Mouse (Mus musculus): ENCODE results near the gene Bmp8b. TPM values are rescaled to one million over a fixed set of nuclear protein-coding genes. Genes with fewer than 3 reads are reported as not detected.
"Not testable (repeated sequence)": the region's sequence is repeated elsewhere in the genome, so short reads cannot be mapped to it uniquely, and the experiment has no call there.

The Bmp8b gene
- total and polyA plus RNA-seq, 3 experiments, result 0.05 TPM; not detected in 2

- no peak for DNase-seq (ENCODE audit: low spot score)
- H3K36me3 ChIP-seq (replicated peaks), result no peaks in the 10 kb centered on the region
- no peak within 1 kb of the TSS for H3K4me3 ChIP-seq (ENCODE audit: low read depth, low read length)
- no peak for ATAC-seq (ENCODE audit: extremely low read depth, insufficient number of reproducible peaks, low FRiP score, poor library complexity, severe bottlenecking)
- peaks cover 8% of the 10 kb centered on the region for H3K9me3 ChIP-seq (replicated peaks)
- no peaks in the 10 kb centered on the region; the same call in 1 of the 2 replicates for H3K4me1 ChIP-seq (ENCODE audit: insufficient read depth, low read depth, low read length)
- peaks cover 9% of the 10 kb centered on the region; the same call in 1 of the 2 replicates for H3K27me3 ChIP-seq (ENCODE audit: insufficient read depth, low read length)
- TF ChIP-seq POLR2AphosphoS5 (IDR thresholded peaks at IDR 0.05; ENCODE audit: insufficient replicate concordance, low read depth, low read length) (no peak), GATA1 (IDR thresholded peaks at IDR 0.05; ENCODE audit: borderline replicate concordance, low read length) (no peak), GATA2 (IDR thresholded peaks at IDR 0.05; ENCODE audit: borderline replicate concordance, low read depth, low read length) (no peak)
Measured at GRCm38 (mm10) chr4:123116011-123116410, 11.0 kb downstream of the Bmp8b start, which contains the start of gene Oxct2b. TSS of gene Oxct2b (plus strand) at chr4:123116266.

- H3K36me3 ChIP-seq (replicated peaks); H3K4me3 ChIP-seq (ENCODE audit: low read depth, low read length); ATAC-seq (ENCODE audit: extremely low read depth, insufficient number of reproducible peaks, low FRiP score, poor library complexity, severe bottlenecking); DNase-seq (ENCODE audit: low spot score); H3K4me1 ChIP-seq (ENCODE audit: insufficient read depth, low read depth, low read length); H3K27me3 ChIP-seq (ENCODE audit: insufficient read depth, low read length); H3K9me3 ChIP-seq (replicated peaks): not testable (repeated sequence)
Measured at GRCm38 (mm10) chr4:123116640-123117039, 11.7 kb downstream of the Bmp8b start.

GRCm38 (mm10) chr4:123121286-123121685 is 16.3 kb downstream of the Bmp8b start:
- H3K9me3 ChIP-seq (replicated peaks), result peaks cover 4% of the 10 kb centered on the region
- 0 out of 2 replicates have a peak, but pooled peaks cover 2% of the 10 kb centered on the region for H3K4me1 ChIP-seq (ENCODE audit: insufficient read depth, low read depth, low read length)
- no peak for ATAC-seq (ENCODE audit: extremely low read depth, insufficient number of reproducible peaks, low FRiP score, poor library complexity, severe bottlenecking)
- peaks cover 45% of the 10 kb centered on the region for H3K36me3 ChIP-seq (replicated peaks)
- no peak overlapping the region for H3K4me3 ChIP-seq (ENCODE audit: low read depth, low read length)
- DNase-seq (ENCODE audit: low spot score), result no peak
- TF ChIP-seq POLR2AphosphoS5 (IDR thresholded peaks at IDR 0.05; ENCODE audit: insufficient replicate concordance, low read depth, low read length) (no peak), CTCF (IDR thresholded peaks at IDR 0.05; ENCODE audit: low read depth, low read length) (no peak), GATA2 (IDR thresholded peaks at IDR 0.05; ENCODE audit: borderline replicate concordance, low read depth, low read length) (no peak), GATA1 (IDR thresholded peaks at IDR 0.05; ENCODE audit: borderline replicate concordance, low read length) (no peak), TAL1 (conservative IDR thresholded peaks at IDR 0.05; ENCODE audit: low read depth, low read length) (no peak)
- no peaks in the 10 kb centered on the region; the same call in 1 of the 2 replicates for H3K27me3 ChIP-seq (ENCODE audit: insufficient read depth, low read length)

GRCm38 (mm10) chr4:123126626-123127025 is 21.7 kb downstream of the Bmp8b start:
- ATAC-seq (ENCODE audit: extremely low read depth, insufficient number of reproducible peaks, low FRiP score, poor library complexity, severe bottlenecking), result no peak
- H3K36me3 ChIP-seq (replicated peaks), result peaks cover 95% of the 10 kb centered on the region

GRCm38 (mm10) chr4:123127051-123127450 is 22.1 kb downstream of the Bmp8b start:
- H3K36me3 ChIP-seq (replicated peaks), result peaks cover 95% of the 10 kb centered on the region
- ATAC-seq (ENCODE audit: extremely low read depth, insufficient number of reproducible peaks, low FRiP score, poor library complexity, severe bottlenecking), result no peak

More at GRCm38 (mm10) chr4:123126626-123127025, 21.7 kb downstream of the Bmp8b start:
- Histone ChIP-seq H3K27me3 (ENCODE audit: insufficient read depth, low read length) (no peaks in the 10 kb centered on the region), H3K4me1 (ENCODE audit: insufficient read depth, low read depth, low read length) (0 out of 2 replicates have a peak, but pooled peaks cover 2% of the 10 kb centered on the region), H3K9me3 (replicated peaks) (no peaks in the 10 kb centered on the region), H3K4me3 (ENCODE audit: low read depth, low read length) (no peak overlapping the region)
- DNase-seq (ENCODE audit: low spot score), result no peak
- TF ChIP-seq CTCF (IDR thresholded peaks at IDR 0.05; ENCODE audit: low read depth, low read length) (no peak), POLR2AphosphoS5 (IDR thresholded peaks at IDR 0.05; ENCODE audit: insufficient replicate concordance, low read depth, low read length) (no peak), GATA1 (IDR thresholded peaks at IDR 0.05; ENCODE audit: borderline replicate concordance, low read length) (no peak), GATA2 (IDR thresholded peaks at IDR 0.05; ENCODE audit: borderline replicate concordance, low read depth, low read length) (no peak), TAL1 (conservative IDR thresholded peaks at IDR 0.05; ENCODE audit: low read depth, low read length) (no peak)

GRCm38 (mm10) chr4:123137551-123137950 is 32.6 kb downstream of the Bmp8b start:
- Histone ChIP-seq H3K9me3 (replicated peaks) (no peaks in the 10 kb centered on the region), H3K27me3 (ENCODE audit: insufficient read depth, low read length) (no peaks in the 10 kb centered on the region), H3K36me3 (replicated peaks) (peaks cover 52% of the 10 kb centered on the region), H3K4me1 (ENCODE audit: insufficient read depth, low read depth, low read length) (peaks cover 23% of the 10 kb centered on the region), H3K4me3 (ENCODE audit: low read depth, low read length) (no peak overlapping the region)
- no peak for TF ChIP-seq GATA2 (IDR thresholded peaks at IDR 0.05; ENCODE audit: borderline replicate concordance, low read depth, low read length)
- TF ChIP-seq POLR2AphosphoS5 (IDR thresholded peaks at IDR 0.05; ENCODE audit: insufficient replicate concordance, low read depth, low read length), result no peak
- TF ChIP-seq CTCF (IDR thresholded peaks at IDR 0.05; ENCODE audit: low read depth, low read length), result no peak
- no peak for TF ChIP-seq GATA1 (IDR thresholded peaks at IDR 0.05; ENCODE audit: borderline replicate concordance, low read length)
- no peak for TF ChIP-seq TAL1 (conservative IDR thresholded peaks at IDR 0.05; ENCODE audit: low read depth, low read length)
- no peak for ATAC-seq (ENCODE audit: extremely low read depth, insufficient number of reproducible peaks, low FRiP score, poor library complexity, severe bottlenecking)
- DNase-seq (ENCODE audit: low spot score), result no peak

More at GRCm38 (mm10) chr4:123127051-123127450, 22.1 kb downstream of the Bmp8b start:
- 0 out of 2 replicates have a peak, but pooled peaks cover 2% of the 10 kb centered on the region for H3K4me1 ChIP-seq (ENCODE audit: insufficient read depth, low read depth, low read length)
- TF ChIP-seq GATA2 (IDR thresholded peaks at IDR 0.05; ENCODE audit: borderline replicate concordance, low read depth, low read length), result no peak
- no peak for TF ChIP-seq GATA1 (IDR thresholded peaks at IDR 0.05; ENCODE audit: borderline replicate concordance, low read length)
- TF ChIP-seq TAL1 (conservative IDR thresholded peaks at IDR 0.05; ENCODE audit: low read depth, low read length), result no peak
- no peak for TF ChIP-seq CTCF (IDR thresholded peaks at IDR 0.05; ENCODE audit: low read depth, low read length)
- TF ChIP-seq POLR2AphosphoS5 (IDR thresholded peaks at IDR 0.05; ENCODE audit: insufficient replicate concordance, low read depth, low read length), result no peak
- H3K27me3 ChIP-seq (ENCODE audit: insufficient read depth, low read length), result no peaks in the 10 kb centered on the region
- no peak for DNase-seq (ENCODE audit: low spot score)
- no peaks in the 10 kb centered on the region for H3K9me3 ChIP-seq (replicated peaks)
- H3K4me3 ChIP-seq (ENCODE audit: low read depth, low read length), result no peak overlapping the region
